Mouse (Mus musculus): Measurements from ENCODE around the gene Nyx. TPM values are rescaled to one million over a fixed set of nuclear protein-coding genes. Genes with fewer than 3 reads are reported as not detected.
"Not testable (repeated sequence)": the region's sequence is repeated elsewhere in the genome, so short reads cannot be mapped to it uniquely, and the experiment has no call there.

Nyx gene
- polyA plus RNA-seq (2015; fragmentation: Nextera tagmentation; extraction: Ambion mirVana), result 0.03 TPM in 1 of 2 replicates, not detected in the other

DNA sequence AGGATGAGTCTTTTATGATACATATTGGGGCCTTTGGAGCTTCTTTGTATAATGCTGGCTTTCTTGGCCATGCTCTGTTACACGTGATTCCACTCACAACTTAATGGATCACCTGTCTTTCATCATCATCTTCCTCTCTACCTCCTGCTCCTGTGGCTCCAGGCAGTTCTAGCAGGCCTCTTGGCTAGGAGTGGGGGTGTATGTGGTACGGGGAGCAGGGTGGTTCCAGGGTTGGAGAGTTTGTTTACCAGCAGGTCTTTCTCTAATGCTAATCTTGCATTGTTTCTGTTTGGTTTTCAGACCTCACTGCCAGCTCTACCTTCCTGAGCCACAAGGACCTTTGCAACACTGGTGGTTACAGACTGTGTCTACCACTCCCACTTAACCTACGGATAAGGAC is at the start of gene Nyx:
Gene Nyx (plus strand): TSS at position 301 of the 400 bp plus-strand sequence.
- no peak within 1 kb of the TSS for H3K4me3 ChIP-seq (replicated peaks; ENCODE audit: low read depth, low read length)
- no peaks in the 10 kb centered on the region for H3K36me3 ChIP-seq (ENCODE audit: insufficient read depth, low read length)
- TF ChIP-seq CTCF (IDR thresholded peaks at IDR 0.05; ENCODE audit: low read depth), result no peak
- H3K9ac ChIP-seq (ENCODE audit: low read depth, low read length), result no peak within 1 kb of the TSS
- ATAC-seq (replicated peaks; ENCODE audit: low FRiP score, low read depth), result no peak
- no peaks in the 10 kb centered on the region for H3K27me3 ChIP-seq (ENCODE audit: insufficient read depth, low read length)
- WGBS, result 85% methylated on average over 3 of the region's 3 CpGs
- no peak within 1 kb of the TSS for H3K4me2 ChIP-seq (ENCODE audit: low read length)
- H3K27ac ChIP-seq, result no peak within 1 kb of the TSS
- H3K9me3 ChIP-seq (replicated peaks; ENCODE audit: low read length), result no peaks in the 10 kb centered on the region
- no peak for DNase-seq (ENCODE audit: low spot score)
- H3K4me1 ChIP-seq (replicated peaks; ENCODE audit: insufficient read depth, low read length), result no peaks in the 10 kb centered on the region

GRCm38 (mm10) chrX:13422047-13422446 is 43.9 kb upstream of the Nyx start:
- no peak for DNase-seq (ENCODE audit: low spot score)
- 42% methylated on average over 4 of the region's 4 CpGs for WGBS

DNA sequence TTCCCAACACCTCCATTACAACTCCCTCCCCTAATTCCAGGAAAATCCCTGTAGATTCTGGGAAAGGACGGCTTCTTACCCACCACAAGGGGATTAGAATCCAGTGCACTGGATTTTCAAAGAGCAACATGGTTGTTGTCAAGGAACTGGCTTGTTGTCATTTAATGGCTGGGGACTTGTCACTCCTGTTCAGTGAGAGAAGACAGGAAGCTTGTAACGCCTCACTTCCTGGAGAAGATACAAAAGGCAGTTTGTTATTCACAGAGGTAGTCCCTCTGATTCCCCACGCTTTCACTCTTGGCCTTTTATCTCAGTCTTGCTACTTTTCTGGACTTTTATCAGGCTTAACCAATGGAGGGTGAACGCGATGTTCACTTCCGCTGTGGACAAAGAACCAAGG is 34.5 kb upstream of the Nyx start:
- no peak for ATAC-seq (replicated peaks; ENCODE audit: low FRiP score, low read depth)
- H3K4me3 ChIP-seq (replicated peaks; ENCODE audit: low read depth, low read length), result no peak overlapping the region

More at GRCm38 (mm10) chrX:13422047-13422446, 43.9 kb upstream of the Nyx start:
- Histone ChIP-seq H3K4me1 (replicated peaks; ENCODE audit: insufficient read depth, low read length) (no peaks in the 10 kb centered on the region), H3K27me3 (ENCODE audit: insufficient read depth, low read length) (no peaks in the 10 kb centered on the region), H3K4me3 (replicated peaks; ENCODE audit: low read depth, low read length) (no peak overlapping the region), H3K9ac (ENCODE audit: low read depth, low read length) (no peak overlapping the region), H3K9me3 (replicated peaks; ENCODE audit: low read length) (no peaks in the 10 kb centered on the region), H3K4me2 (ENCODE audit: low read length) (no peak overlapping the region), H3K36me3 (ENCODE audit: insufficient read depth, low read length) (no peaks in the 10 kb centered on the region), H3K27ac (no peak overlapping the region)
- no peak for TF ChIP-seq CTCF (IDR thresholded peaks at IDR 0.05; ENCODE audit: low read depth)
- ATAC-seq (replicated peaks; ENCODE audit: low FRiP score, low read depth), result no peak

DNA sequence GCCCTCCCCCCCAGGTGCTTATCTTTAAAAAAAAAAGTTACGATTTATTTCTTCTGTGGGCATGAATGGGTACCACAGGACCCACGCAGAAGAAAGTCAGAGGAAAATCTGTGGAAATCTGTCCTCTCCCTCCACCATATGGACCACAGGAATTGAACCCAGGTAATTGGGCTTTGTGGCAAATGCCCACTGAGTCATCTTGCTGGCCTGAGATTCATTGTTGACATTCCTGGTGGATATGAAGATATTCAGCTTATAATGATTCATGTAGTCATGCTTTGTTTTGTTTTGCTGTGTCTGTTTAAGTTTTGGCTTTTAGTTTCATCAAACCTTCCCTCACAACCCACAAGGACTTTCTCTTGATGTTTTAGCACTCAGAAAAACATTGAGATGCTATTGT is 29.9 kb upstream of the Nyx start:
- not testable (repeated sequence) for H3K4me1 ChIP-seq (replicated peaks; ENCODE audit: insufficient read depth, low read length); H3K27ac ChIP-seq; ATAC-seq (replicated peaks; ENCODE audit: low FRiP score, low read depth); H3K27me3 ChIP-seq (ENCODE audit: insufficient read depth, low read length); H3K9ac ChIP-seq (ENCODE audit: low read depth, low read length); H3K4me2 ChIP-seq (ENCODE audit: low read length); H3K36me3 ChIP-seq (ENCODE audit: insufficient read depth, low read length); H3K4me3 ChIP-seq (replicated peaks; ENCODE audit: low read depth, low read length); DNase-seq (ENCODE audit: low spot score); H3K9me3 ChIP-seq (replicated peaks; ENCODE audit: low read length)
- 86% methylated on average over 2 of the region's 2 CpGs for WGBS

More for the DNA sequence above, 34.5 kb upstream of the Nyx start:
- no peak for DNase-seq (ENCODE audit: low spot score)
- H3K36me3 ChIP-seq (ENCODE audit: insufficient read depth, low read length), result no peaks in the 10 kb centered on the region
- no peak overlapping the region for H3K9ac ChIP-seq (ENCODE audit: low read depth, low read length)
- H3K4me2 ChIP-seq (ENCODE audit: low read length), result no peak overlapping the region
- H3K9me3 ChIP-seq (replicated peaks; ENCODE audit: low read length), result no peaks in the 10 kb centered on the region
- 69% methylated on average over 6 of the region's 6 CpGs for WGBS
- TF ChIP-seq CTCF (IDR thresholded peaks at IDR 0.05; ENCODE audit: low read depth), result no peak
- H3K27ac ChIP-seq, result no peak overlapping the region
- H3K4me1 ChIP-seq (replicated peaks; ENCODE audit: insufficient read depth, low read length), result no peaks in the 10 kb centered on the region
- no peaks in the 10 kb centered on the region for H3K27me3 ChIP-seq (ENCODE audit: insufficient read depth, low read length)

DNA sequence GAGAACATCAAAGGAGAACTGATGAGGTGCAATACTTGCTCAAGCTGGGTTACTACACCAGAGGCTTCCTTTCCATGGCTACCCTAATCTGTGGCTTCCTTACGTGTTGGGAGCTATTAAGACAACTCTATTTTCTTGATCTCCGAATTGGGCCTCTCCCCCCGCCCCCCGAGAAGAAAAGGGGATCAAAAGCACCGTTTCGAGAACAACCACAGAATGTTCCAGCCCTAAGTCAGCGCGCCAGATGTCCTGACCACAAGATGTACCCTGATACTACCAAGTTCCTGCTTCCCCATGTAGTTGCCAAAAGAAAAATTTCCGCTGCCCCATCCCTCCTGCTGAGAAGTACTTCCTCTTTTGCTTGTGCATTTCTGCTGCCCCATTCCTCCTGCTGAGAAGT is 9.4 kb upstream of the Nyx start:
- 85% methylated on average over 9 of the region's 9 CpGs for WGBS
- H3K27me3 ChIP-seq (ENCODE audit: insufficient read depth, low read length); H3K4me3 ChIP-seq (replicated peaks; ENCODE audit: low read depth, low read length); H3K9ac ChIP-seq (ENCODE audit: low read depth, low read length); H3K36me3 ChIP-seq (ENCODE audit: insufficient read depth, low read length); H3K9me3 ChIP-seq (replicated peaks; ENCODE audit: low read length); H3K27ac ChIP-seq; ATAC-seq (replicated peaks; ENCODE audit: low FRiP score, low read depth); DNase-seq (ENCODE audit: low spot score); H3K4me1 ChIP-seq (replicated peaks; ENCODE audit: insufficient read depth, low read length); H3K4me2 ChIP-seq (ENCODE audit: low read length): not testable (repeated sequence)

GRCm38 (mm10) chrX:13458766-13459165 is 7.1 kb upstream of the Nyx start:
- H3K9me3 ChIP-seq (replicated peaks; ENCODE audit: low read length), result no peaks in the 10 kb centered on the region
- DNase-seq (ENCODE audit: low spot score), result no peak
- WGBS, result 76% methylated on average over 1 of the region's 1 CpGs
- TF ChIP-seq CTCF (IDR thresholded peaks at IDR 0.05; ENCODE audit: low read depth), result no peak
- no peak overlapping the region for H3K4me3 ChIP-seq (replicated peaks; ENCODE audit: low read depth, low read length)
- no peak for ATAC-seq (replicated peaks; ENCODE audit: low FRiP score, low read depth)
- H3K9ac ChIP-seq (ENCODE audit: low read depth, low read length), result no peak overlapping the region
- no peaks in the 10 kb centered on the region for H3K27me3 ChIP-seq (ENCODE audit: insufficient read depth, low read length)
- H3K4me2 ChIP-seq (ENCODE audit: low read length), result no peak overlapping the region
- H3K27ac ChIP-seq, result no peak overlapping the region
- no peaks in the 10 kb centered on the region for H3K4me1 ChIP-seq (replicated peaks; ENCODE audit: insufficient read depth, low read length)
- H3K36me3 ChIP-seq (ENCODE audit: insufficient read depth, low read length), result no peaks in the 10 kb centered on the region

Measured in kidney, postnatal 0 days (tissue).